Mouse (Mus musculus) ovary, adult 10 weeks (tissue): ENCODE measurements around the gene Sval2. TPM values are rescaled to one million over a fixed set of nuclear protein-coding genes. Genes with fewer than 3 reads are reported as not detected.

ENCODE experiments used
- polyA plus RNA-seq: library from polyadenylated mRNA; stranded (reverse); fragments of 350-450 nt; fragmentation: Illumina TruSeq; extraction: RNeasy Lipid Tissue Mini Kit (QIAGEN cat#74804); gene quantifications from one replicate; pipeline ENCODE4 v1.2.3, GENCODE M21; 2014

The Sval2 gene
- polyA plus RNA-seq = not detected

DNA sequence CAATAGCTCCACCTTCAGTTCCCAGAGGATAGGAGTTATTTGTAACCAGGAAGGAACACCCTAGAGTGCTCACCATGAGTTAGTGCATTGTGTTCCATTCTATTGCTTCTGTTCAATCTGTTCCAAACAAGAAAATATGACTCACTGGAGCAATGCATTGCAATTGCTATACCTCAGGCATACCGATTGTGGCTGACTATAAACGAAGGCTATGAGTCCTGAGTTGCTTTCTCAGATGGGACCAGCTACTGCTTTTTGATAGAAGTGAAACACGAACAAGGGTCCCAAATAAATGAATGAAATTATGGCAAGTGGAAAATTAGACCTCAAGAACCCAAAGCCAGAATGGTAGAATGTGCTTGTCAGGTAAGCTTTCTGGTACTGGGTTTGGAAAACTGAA, at the start of gene Sval2:
TSS of gene Sval2 (plus strand) at position 301 of the 400 bp plus-strand sequence.

GRCm38 (mm10) chr6:41847235-41847634, 5.6 kb upstream of the Sval2 start, which contains the start of gene Pip:
Gene Pip, plus strand, starts transcription at chr6:41847535.

Other genes with a start within 250 kb of the Sval2 start
- 0.31 TPM for gene Ephb6, start 247.5 kb upstream of the Sval2 start, polyA plus RNA-seq
- 0.14 TPM for gene Trpv6, start 216.6 kb upstream of the Sval2 start, polyA plus RNA-seq
- not detected for gene Trpv5, start 172.2 kb upstream of the Sval2 start, polyA plus RNA-seq
- gene Llcfc1, start 168.6 kb upstream of the Sval2 start, polyA plus RNA-seq = not detected
- not detected for gene Kel, start 148.7 kb upstream of the Sval2 start, polyA plus RNA-seq
- not detected for gene Olfr459, start 77.8 kb upstream of the Sval2 start, polyA plus RNA-seq
- not detected for gene Pip, start 5.5 kb upstream of the Sval2 start, polyA plus RNA-seq
- gene Sval1, start 98.6 kb downstream of the Sval2 start, polyA plus RNA-seq = not detected
- gene Sval3, start 115.2 kb downstream of the Sval2 start, polyA plus RNA-seq = not detected
- gene Sva, start 185.4 kb downstream of the Sval2 start, polyA plus RNA-seq = not detected